Mouse (Mus musculus): Measurements from ENCODE around the gene Rab6a.

DNA sequence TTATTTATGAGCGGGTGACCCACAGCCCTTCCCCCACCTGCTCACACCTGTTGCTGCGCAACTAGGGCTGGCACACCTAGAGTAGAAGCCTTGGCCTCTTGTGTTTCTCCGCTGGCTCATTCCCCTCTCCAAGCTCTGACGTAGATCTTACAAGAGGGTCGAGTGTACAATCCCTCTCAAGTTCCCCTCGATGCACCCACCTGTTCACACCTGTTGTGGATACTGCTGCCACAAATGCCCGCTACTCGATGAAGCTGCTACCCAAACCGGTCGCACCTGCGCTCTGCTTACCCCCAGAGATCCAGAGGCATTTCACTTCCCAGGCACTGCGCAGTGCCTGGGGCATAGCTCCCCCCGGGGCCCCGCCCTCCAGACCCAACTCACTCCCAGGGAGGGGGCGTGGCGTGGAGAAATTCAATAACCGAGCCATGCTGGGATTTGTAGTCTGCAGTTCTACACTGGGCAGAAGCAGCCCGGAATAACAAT lies 50.9 kb downstream of the Rab6a start:
- no peak for TF ChIP-seq CTCF (IDR thresholded peaks at IDR 0.05; ENCODE audit: low read depth, low read length)
- no peak for TF ChIP-seq GATA1 (IDR thresholded peaks at IDR 0.05; ENCODE audit: borderline replicate concordance, low read length)
- TF ChIP-seq POLR2AphosphoS5 (IDR thresholded peaks at IDR 0.05; ENCODE audit: insufficient replicate concordance, low read depth, low read length), result no peak

Data from G1E (cell line).